Mouse (Mus musculus) megakaryocyte, adult 5-6 weeks (primary cell): ENCODE measurements at regions not wholly inside any gene's neighbourhood (a gene's known extent, or its start where the extent isn't known, plus 50 kb on each side); places are given as distances from the start of the nearest gene placed in this dataset.

Source experiments
- ATAC-seq: 2 replicates; pipeline ENCODE4 v1.8.0; 2016; ENCODE audit warnings: mild to moderate bottlenecking, inconsistent platforms; ENCODE audit not compliant: poor library complexity, severe bottlenecking

DNA sequence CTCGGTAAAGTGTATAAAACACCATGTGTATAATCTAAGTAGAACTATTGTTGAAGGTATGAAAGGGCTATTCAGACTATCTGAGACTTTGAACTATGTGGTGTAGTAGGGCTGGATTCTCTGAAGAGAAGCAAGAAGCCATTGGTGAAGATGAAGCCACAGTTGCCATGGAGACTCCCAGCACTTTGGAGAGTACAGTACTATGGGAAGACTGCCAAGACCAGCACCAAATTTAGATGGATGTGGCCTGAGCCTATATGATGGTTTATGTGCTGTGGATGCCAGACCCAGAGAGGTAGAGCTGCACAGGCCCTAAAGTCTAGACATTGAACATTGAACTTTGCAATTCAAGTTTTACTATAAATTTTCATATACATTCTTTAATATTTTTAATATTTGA is 151.3 kb upstream of the Tle1 start:
- no peak for ATAC-seq

GRCm38 (mm10) chr4:72331882-72332281 is 131.2 kb upstream of the Tle1 start:
- no peak for ATAC-seq

DNA sequence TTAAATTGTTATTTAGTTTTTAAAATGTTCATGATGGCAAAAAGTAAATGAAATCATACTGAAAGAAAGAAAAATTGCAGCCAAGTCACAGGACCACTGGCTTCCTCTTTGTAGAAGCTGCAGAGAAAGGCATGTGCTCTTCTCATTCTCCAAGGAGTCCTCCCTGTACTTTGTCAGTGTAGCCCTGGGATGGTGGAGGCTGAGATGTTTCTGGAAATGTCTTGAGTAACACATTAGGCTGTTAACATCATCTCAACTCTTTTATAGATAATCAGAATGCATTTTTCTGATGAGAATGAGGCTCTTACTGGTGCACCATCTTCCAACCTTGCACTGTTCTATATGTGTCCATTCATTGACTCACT is 128.3 kb upstream of the Tle1 start:
- ATAC-seq: no peak

GRCm38 (mm10) chr4:72328282-72329025 is 127.7 kb upstream of the Tle1 start:
- ATAC-seq: no peak

DNA sequence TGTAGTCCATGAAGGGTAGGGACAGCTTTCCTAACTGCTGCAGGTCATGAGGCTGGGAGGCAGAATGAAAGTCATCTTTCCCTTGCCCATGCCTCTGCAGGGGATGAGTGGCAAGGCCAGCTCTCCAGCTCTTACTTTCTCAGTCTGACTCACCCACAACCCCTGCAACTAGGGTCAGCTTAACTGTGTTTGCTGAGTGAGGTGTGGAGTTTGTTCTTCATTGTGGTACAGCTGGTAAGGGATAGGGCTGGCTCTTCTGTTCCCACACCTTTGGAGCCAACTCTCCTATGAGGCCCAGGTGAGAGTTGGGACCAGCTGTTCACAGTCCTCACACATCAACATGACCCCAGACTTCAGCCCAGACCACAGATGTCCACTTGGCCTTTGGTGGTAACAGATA is 124.2 kb upstream of the Tle1 start:
- no peak for ATAC-seq

GRCm38 (mm10) chr4:72285112-72285675 is 84.5 kb upstream of the Tle1 start:
- ATAC-seq: no peak

- ATAC-seq: no peak
These were observed 49.8 kb upstream of the Tle1 start for GRCm38 (mm10) chr4:72250531-72250930.
